17 mouse cellular contexts compared by ENCODE assay signal in genomic region chr19:31038951-31039350, GRCm38 (mm10).
"Had no signal": no experiment of that assay in that cellular context is flagged by ENCODE, and none has a peak within 500 bp of the region (broad histone marks: within the 10 kb centered on the region; RNA-seq: fewer than 3 reads in every experiment).

No protein-coding gene starts in this region.

- DNase-seq: cerebellum, adult 2 months; cerebellum, adult 8-10 months; cerebellum, adult 9-10 months; cerebellum, adult 9-11 months; cerebellum, postnatal 10 days; cerebellum, postnatal 14 days; cerebellum, postnatal 25 days; cerebellum, postnatal 36 days; embryo, embryonic 11 days; forebrain, postnatal 0 days; gastrocnemius, adult 2 months; gastrocnemius, postnatal 10 days; gastrocnemius, postnatal 14 days; gastrocnemius, postnatal 25 days; gastrocnemius, postnatal 36 days; heart, adult 18-20 months; heart, adult 2 months had no signal
